Mouse (Mus musculus) neural tube, embryonic 14.5 days (tissue): ENCODE data around the gene Nos1. TPM values are rescaled to one million over a fixed set of nuclear protein-coding genes. Genes with fewer than 3 reads are reported as not detected.

Experiments used
- ATAC-seq: fragments of 200-750 bp; cut with Nextera tagmentation; 2 replicates; pipeline ENCODE4 v1.8.0; 2017; ENCODE audit warnings: low read depth, mild to moderate bottlenecking, moderate TSS enrichment, moderate library complexity
- H3K27ac ChIP-seq: fragments of 300-500 bp; sonication (generic); 2 replicates; pipeline ENCODE4 v1.5.1; 2014; ENCODE audit warnings: low read depth, mild to moderate bottlenecking, control low read depth, low read length, moderate library complexity, mixed read lengths
- H3K27me3 ChIP-seq: fragments of 300-500 bp; sonication (generic); 2 replicates; pipeline ENCODE4 v1.6.1; 2014; ENCODE audit warnings: low read length; ENCODE audit not compliant: control insufficient read depth, insufficient read depth
- H3K36me3 ChIP-seq: fragments of 300-500 bp; sonication (generic); 2 replicates; pipeline ENCODE4 v1.6.1; 2014; ENCODE audit warnings: low read length, mixed read lengths; ENCODE audit not compliant: control insufficient read depth, insufficient read depth
- H3K4me1 ChIP-seq: fragments of 300-500 bp; sonication (generic); 2 replicates; pipeline ENCODE4 v1.6.1; 2014; ENCODE audit warnings: low read length; ENCODE audit not compliant: control insufficient read depth, insufficient read depth
- H3K4me2 ChIP-seq: fragments of 300-500 bp; sonication (generic); 2 replicates; pipeline ENCODE4 v1.6.1; 2014; ENCODE audit warnings: mild to moderate bottlenecking, low read depth, low read length, control low read depth
- H3K4me3 ChIP-seq: fragments of 300-500 bp; sonication (generic); 2 replicates; pipeline ENCODE4 v1.5.1; 2014; ENCODE audit warnings: low read depth, low read length, control low read depth, mixed read lengths
- H3K9ac ChIP-seq: fragments of 300-500 bp; sonication (generic); replicated peaks from 2 replicates; pipeline ENCODE4 v1.6.1; 2014; ENCODE audit warnings: low read depth, mild to moderate bottlenecking, control low read depth, low read length, mixed read lengths
- H3K9me3 ChIP-seq: fragments of 300-500 bp; sonication (generic); 2 replicates; pipeline ENCODE4 v1.6.1; 2016; ENCODE audit warnings: low read length; ENCODE audit not compliant: control insufficient read depth
- WGBS: fragments of 180-500 bp; shearing (Covaris S2); extraction: QIAGEN DNeasy Blood & Tissue Kit; methylation state at CpG from one replicate; pipeline ENCODE4 v1.1.7; 2014; 5-methylcytosine and 5-hydroxymethylcytosine counted together
- polyA plus RNA-seq: library from polyadenylated mRNA; unstranded; fragments of >200 nt; fragmentation: Nextera tagmentation; extraction: Ambion mirVana; gene quantifications from 2 replicates; pipeline ENCODE4 v1.2.1, GENCODE M21; 2014

Gene Nos1
- polyA plus RNA-seq, 1 experiment from 2014 or later, result 4.7 TPM

GRCm38 (mm10) chr5:117969681-117970427 is 189.0 kb downstream of the Nos1 start:
- Histone ChIP-seq H3K27ac (no peak overlapping the region), H3K9ac (no peak overlapping the region), H3K9me3 (no peaks in the 10 kb centered on the region), H3K27me3 (no peaks in the 10 kb centered on the region), H3K4me2 (no peak overlapping the region), H3K4me1 (no peaks in the 10 kb centered on the region), H3K36me3 (no peaks in the 10 kb centered on the region), H3K4me3 (no peak overlapping the region)
- ATAC-seq, result no peak
- WGBS, result 90% methylated on average over 10 of the region's 10 CpGs

GRCm38 (mm10) chr5:117976263-117976656 is 195.4 kb downstream of the Nos1 start:
- Histone ChIP-seq H3K4me2 (peak overlapping the region; percentile 85; the same call in 1 of the 2 replicates), H3K27ac (peak overlapping the region; percentile 92; the same call in 1 of the 2 replicates), H3K4me3 (peak overlapping the region; percentile 97), H3K27me3 (no peaks in the 10 kb centered on the region), H3K9ac (peak overlapping the region; percentile 97; the same call in 1 of the 2 replicates), H3K9me3 (no peaks in the 10 kb centered on the region), H3K4me1 (peaks cover 21% of the 10 kb centered on the region), H3K36me3 (peaks cover 12% of the 10 kb centered on the region; the same call in 1 of the 2 replicates)
- peak; percentile 19; the same call in 1 of the 2 replicates for ATAC-seq
- WGBS, result 24% methylated on average over 19 of the region's 19 CpGs

GRCm38 (mm10) chr5:117976657-117977500 is 196.0 kb downstream of the Nos1 start, which contains the start of gene Fbxo21:
Fbxo21 (plus strand) TSS chr5:117976730.
- under 1% methylated on average over 68 of the region's 88 CpGs for WGBS
- H3K27me3 ChIP-seq, result no peaks in the 10 kb centered on the region
- no peaks in the 10 kb centered on the region for H3K9me3 ChIP-seq
- H3K4me2 ChIP-seq, result peak within 1 kb of the TSS; percentile 85
- peaks cover 12% of the 10 kb centered on the region; the same call in 1 of the 2 replicates for H3K36me3 ChIP-seq
- peak within 1 kb of the TSS; percentile 97 for H3K9ac ChIP-seq
- H3K4me3 ChIP-seq, result peak within 1 kb of the TSS; percentile 97
- H3K27ac ChIP-seq, result peak within 1 kb of the TSS; percentile 92
- peak; percentile 90 for ATAC-seq
- peaks cover 21% of the 10 kb centered on the region for H3K4me1 ChIP-seq

GRCm38 (mm10) chr5:117977501-117978158 is 196.8 kb downstream of the Nos1 start:
- H3K4me3 ChIP-seq, result peak overlapping the region; percentile 97
- peak overlapping the region; percentile 97 for H3K9ac ChIP-seq
- H3K36me3 ChIP-seq, result peaks cover 15% of the 10 kb centered on the region; the same call in 1 of the 2 replicates
- peak overlapping the region; percentile 85 for H3K4me2 ChIP-seq
- H3K4me1 ChIP-seq, result peaks cover 21% of the 10 kb centered on the region
- no peaks in the 10 kb centered on the region for H3K27me3 ChIP-seq
- no peaks in the 10 kb centered on the region for H3K9me3 ChIP-seq
- no peak for ATAC-seq
- peak overlapping the region; percentile 92 for H3K27ac ChIP-seq
- WGBS, result 3% methylated on average over 29 of the region's 30 CpGs

GRCm38 (mm10) chr5:117978159-117978697 is 197.4 kb downstream of the Nos1 start:
- H3K4me3 ChIP-seq, result peak overlapping the region; percentile 97
- ATAC-seq, result no peak
- H3K27me3 ChIP-seq, result no peaks in the 10 kb centered on the region
- peaks cover 19% of the 10 kb centered on the region; the same call in 1 of the 2 replicates for H3K36me3 ChIP-seq
- WGBS, result 35% methylated on average over 17 of the region's 17 CpGs
- no peaks in the 10 kb centered on the region for H3K9me3 ChIP-seq
- H3K9ac ChIP-seq, result peak overlapping the region; percentile 97
- peaks cover 21% of the 10 kb centered on the region for H3K4me1 ChIP-seq
- peak overlapping the region; percentile 92 for H3K27ac ChIP-seq
- H3K4me2 ChIP-seq, result peak overlapping the region; percentile 85

- peaks cover 21% of the 10 kb centered on the region for H3K4me1 ChIP-seq
- no peak overlapping the region for H3K27ac ChIP-seq
- peak overlapping the region; percentile 85; the same call in 1 of the 2 replicates for H3K4me2 ChIP-seq
- no peak overlapping the region for H3K9ac ChIP-seq
- H3K36me3 ChIP-seq, result peaks cover 26% of the 10 kb centered on the region; the same call in 1 of the 2 replicates
- no peak overlapping the region for H3K4me3 ChIP-seq
- no peaks in the 10 kb centered on the region for H3K27me3 ChIP-seq
- no peaks in the 10 kb centered on the region for H3K9me3 ChIP-seq
- WGBS, result 49% methylated on average over 5 of the region's 5 CpGs
- ATAC-seq, result no peak
These were observed 198.2 kb downstream of the Nos1 start for GRCm38 (mm10) chr5:117979082-117979481.

GRCm38 (mm10) chr5:117980921-117981320 is 200.1 kb downstream of the Nos1 start:
- no peak overlapping the region for H3K4me2 ChIP-seq
- no peak overlapping the region for H3K9ac ChIP-seq
- no peak overlapping the region for H3K4me3 ChIP-seq
- H3K27me3 ChIP-seq, result no peaks in the 10 kb centered on the region
- peaks cover 26% of the 10 kb centered on the region; the same call in 1 of the 2 replicates for H3K36me3 ChIP-seq
- WGBS, result 91% methylated on average over 8 of the region's 8 CpGs
- no peak overlapping the region for H3K27ac ChIP-seq
- H3K4me1 ChIP-seq, result peaks cover 21% of the 10 kb centered on the region
- no peak for ATAC-seq
- H3K9me3 ChIP-seq, result no peaks in the 10 kb centered on the region

- no peak overlapping the region for H3K4me2 ChIP-seq
- ATAC-seq, result no peak
- H3K9ac ChIP-seq, result no peak overlapping the region
- H3K27me3 ChIP-seq, result no peaks in the 10 kb centered on the region
- WGBS, result 85% methylated on average over 5 of the region's 5 CpGs
- no peak overlapping the region for H3K27ac ChIP-seq
- H3K4me1 ChIP-seq, result peaks cover 19% of the 10 kb centered on the region
- H3K4me3 ChIP-seq, result no peak overlapping the region
- H3K36me3 ChIP-seq, result peaks cover 37% of the 10 kb centered on the region
- no peaks in the 10 kb centered on the region for H3K9me3 ChIP-seq
These were observed 201.1 kb downstream of the Nos1 start for GRCm38 (mm10) chr5:117981943-117982342.
